Mouse (Mus musculus) ovary, adult 2 months (tissue): ENCODE results near the gene Cavin3. TPM values are rescaled to one million over a fixed set of nuclear protein-coding genes. Genes with fewer than 3 reads are reported as not detected.

Experiments used
- polyA plus RNA-seq: library from polyadenylated mRNA; depleted of rRNA; stranded (reverse); fragments of >200 nt; gene quantifications from 2 replicates; pipeline ENCODE4 v1.2.3, GENCODE M21; 2012; rRNA removed

Cavin3 gene
- 255 and 453 TPM in 2 replicates for polyA plus RNA-seq

GRCm38 (mm10) chr7:105481505-105482411, at the start of gene Cavin3:
Cavin3 (minus strand) TSS chr7:105482300.

Other genes with a start within 250 kb of the Cavin3 start
- gene Olfr688, start 194.2 kb downstream of the Cavin3 start, polyA plus RNA-seq, result not detected in 2 replicates
- not detected in 2 replicates for gene Olfr689, start 171.1 kb downstream of the Cavin3 start, polyA plus RNA-seq
- gene Olfr690, start 148.2 kb downstream of the Cavin3 start, polyA plus RNA-seq, result not detected in 2 replicates
- gene Olfr691, start 140.0 kb downstream of the Cavin3 start, polyA plus RNA-seq, result not detected in 2 replicates
- not detected in 2 replicates for gene Olfr692, start 114.1 kb downstream of the Cavin3 start, polyA plus RNA-seq
- not detected in 2 replicates for gene Gm5901, start 107.3 kb downstream of the Cavin3 start, polyA plus RNA-seq
- 74.6 and 74.9 TPM in 2 replicates for gene Fam160a2, start 82.2 kb downstream of the Cavin3 start, polyA plus RNA-seq
- gene Cnga4, start 77.7 kb downstream of the Cavin3 start, polyA plus RNA-seq, result 0.41 and 0.43 TPM in 2 replicates
- gene Cckbr, start 56.6 kb downstream of the Cavin3 start, polyA plus RNA-seq, result 1.8 and 1.9 TPM in 2 replicates
- 46.2 and 47.8 TPM in 2 replicates for gene Smpd1, start 72.1 kb upstream of the Cavin3 start, polyA plus RNA-seq
- 67.2 and 74.9 TPM in 2 replicates for gene Apbb1, start 99.4 kb upstream of the Cavin3 start, polyA plus RNA-seq
- gene Hpx, start 117.8 kb upstream of the Cavin3 start, polyA plus RNA-seq, result 1.8 and 5.5 TPM in 2 replicates
- 78.9 and 79.5 TPM in 2 replicates for gene Trim3, start 151.3 kb upstream of the Cavin3 start, polyA plus RNA-seq
- 127 and 182 TPM in 2 replicates for gene Timm10b, start 157.8 kb upstream of the Cavin3 start, polyA plus RNA-seq
- gene Arfip2, start 158.1 kb upstream of the Cavin3 start, polyA plus RNA-seq, result 101 and 109 TPM in 2 replicates
- 312 and 349 TPM in 2 replicates for gene Gm45799, start 158.3 kb upstream of the Cavin3 start, polyA plus RNA-seq
- 3.2 and 3.6 TPM in 2 replicates for gene Dnhd1, start 168.5 kb upstream of the Cavin3 start, polyA plus RNA-seq